Mouse (Mus musculus): ENCODE data around the gene Klhdc9.

- TF ChIP-seq CTCF (IDR thresholded peaks at IDR 0.05; ENCODE audit: extremely low read depth, insufficient read depth, low read length) (no peak), POLR2A (IDR thresholded peaks at IDR 0.05; ENCODE audit: extremely low read depth, insufficient read depth, low read length) (peak; percentile 82)
Observed at GRCm38 (mm10) chr1:171360656-171361055, at the start of gene Klhdc9.
